Mouse (Mus musculus): ENCODE measurements around the gene Hmga1b.

GRCm38 (mm10) chr11:120761811-120762671, 553 bp upstream of the Hmga1b start:
- TF ChIP-seq CTCF (IDR thresholded peaks at IDR 0.05; ENCODE audit: low read depth) (no peak), EP300 (IDR thresholded peaks at IDR 0.05; ENCODE audit: low read depth) (no peak)

All from heart, postnatal 0 days (tissue).